Mouse (Mus musculus) common myeloid progenitor, adult 5-6 weeks (primary cell): ENCODE measurements around the gene Mafb. TPM values are rescaled to one million over a fixed set of nuclear protein-coding genes. Genes with fewer than 3 reads are reported as not detected.
A peak's percentile ranks its signal among the peaks of the same experiment; 100 is the strongest.

Source experiments
- ATAC-seq: replicated peaks from 2 replicates; pipeline ENCODE4 v1.8.0; 2016; ENCODE audit warnings: low read depth, mild to moderate bottlenecking, moderate TSS enrichment, inconsistent platforms; ENCODE audit not compliant: poor library complexity, severe bottlenecking
- total RNA-seq: library from RNA; stranded (forward); fragments of 200-1000, 187-1606 nt; gene quantifications from 2 replicates; pipeline ENCODE4 v1.2.3, GENCODE M21; 2017

The Mafb gene
- total RNA-seq, 1 experiment from 2014 or later = not detected

DNA sequence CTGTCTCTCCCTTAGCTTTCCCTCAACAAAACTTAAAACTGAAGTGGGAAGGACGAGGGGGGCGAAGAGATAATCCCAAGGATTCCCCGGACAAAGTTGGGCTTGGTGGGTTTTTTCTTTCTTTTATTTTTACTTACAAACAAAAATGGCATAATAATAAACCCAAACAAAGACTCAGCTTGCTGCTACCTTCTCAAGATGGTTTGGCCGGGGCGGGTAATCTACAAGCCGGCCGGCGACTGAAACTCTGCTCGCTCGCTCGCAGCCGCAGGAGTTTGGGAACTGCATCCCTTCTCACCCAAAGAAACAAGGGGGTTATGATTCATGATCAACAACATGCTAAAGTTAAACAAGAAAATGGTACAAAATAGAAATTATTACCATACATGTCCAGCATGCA lies 2.2 kb downstream of the Mafb start:
- no peak for ATAC-seq

DNA sequence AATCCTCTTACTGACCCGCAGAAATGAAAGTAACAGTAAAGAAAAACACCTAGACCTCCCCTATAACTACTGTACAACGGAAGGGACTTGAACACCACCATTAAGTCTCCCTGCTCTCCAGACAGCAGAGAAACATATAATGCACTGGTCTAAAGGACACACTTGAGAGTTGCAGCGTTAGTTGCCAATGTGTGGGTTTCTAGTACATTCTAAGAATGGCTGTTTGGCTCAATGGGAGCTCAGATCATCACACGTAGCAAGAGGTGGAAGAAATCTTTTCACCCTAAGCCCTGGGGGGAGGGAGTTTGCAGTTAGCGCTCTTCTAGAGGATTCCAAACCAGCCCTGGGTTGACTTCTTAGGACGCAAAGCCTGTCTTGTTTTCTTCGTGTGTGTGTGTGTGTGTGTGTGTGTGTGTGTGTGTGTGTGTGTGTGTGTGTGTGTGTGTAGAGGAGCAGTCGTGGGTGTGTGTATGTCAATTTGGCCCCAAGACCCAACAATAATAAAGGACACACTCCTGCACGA lies 2.7 kb downstream of the Mafb start:
- ATAC-seq = no peak

DNA sequence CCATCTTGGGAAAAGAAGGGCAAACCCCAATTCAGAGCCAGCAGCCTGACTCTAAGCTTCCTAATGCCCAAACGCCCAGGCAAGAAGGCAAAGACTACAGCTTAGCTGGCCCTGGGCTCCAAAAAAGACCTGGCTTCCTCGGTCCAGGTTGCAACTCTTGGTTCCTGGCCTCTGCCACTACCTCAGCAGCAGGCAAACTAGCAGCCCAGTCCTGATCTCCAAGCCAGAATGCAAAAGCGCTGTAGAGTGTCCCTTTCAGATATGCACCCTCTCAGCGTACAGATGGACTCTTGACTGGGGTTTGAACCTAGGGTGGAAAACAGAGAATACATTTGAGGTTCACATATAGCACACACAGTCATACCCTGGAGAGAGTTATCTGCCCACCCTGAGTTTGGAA lies 3.7 kb downstream of the Mafb start:
- ATAC-seq = no peak

DNA sequence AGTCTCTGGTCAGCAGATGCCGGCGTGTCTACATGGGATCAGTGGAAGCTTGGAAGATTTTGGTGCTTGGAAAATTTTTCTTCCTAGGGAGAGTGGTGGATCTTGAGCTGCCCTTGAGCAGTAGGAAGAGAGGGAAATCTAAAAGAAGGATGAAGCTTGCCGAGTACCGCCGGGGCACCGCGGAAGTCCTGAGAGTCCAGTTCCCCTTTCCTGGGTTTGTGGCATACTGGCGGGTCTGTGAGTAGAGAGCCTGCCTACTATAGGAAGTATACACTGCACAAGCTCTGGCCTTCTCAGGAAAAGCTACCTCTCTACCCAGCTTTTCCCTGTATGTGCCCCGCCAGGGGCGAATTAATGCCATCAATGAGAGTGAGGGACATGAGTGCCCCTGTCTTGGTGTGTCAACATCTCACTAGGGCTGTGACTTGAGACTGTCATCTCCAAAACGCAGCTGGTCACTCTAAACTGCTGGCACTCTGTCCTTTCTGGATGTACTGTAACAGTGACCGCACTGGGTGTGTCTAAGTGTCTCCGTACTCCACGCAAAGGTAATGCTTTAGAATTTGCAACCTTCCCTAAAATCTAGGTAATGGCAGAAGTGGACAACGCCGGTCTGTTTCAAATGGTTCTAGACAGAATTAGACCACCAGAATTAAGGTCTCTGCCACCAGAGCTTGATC lies 5.3 kb downstream of the Mafb start:
- peak; percentile 84 for ATAC-seq

DNA sequence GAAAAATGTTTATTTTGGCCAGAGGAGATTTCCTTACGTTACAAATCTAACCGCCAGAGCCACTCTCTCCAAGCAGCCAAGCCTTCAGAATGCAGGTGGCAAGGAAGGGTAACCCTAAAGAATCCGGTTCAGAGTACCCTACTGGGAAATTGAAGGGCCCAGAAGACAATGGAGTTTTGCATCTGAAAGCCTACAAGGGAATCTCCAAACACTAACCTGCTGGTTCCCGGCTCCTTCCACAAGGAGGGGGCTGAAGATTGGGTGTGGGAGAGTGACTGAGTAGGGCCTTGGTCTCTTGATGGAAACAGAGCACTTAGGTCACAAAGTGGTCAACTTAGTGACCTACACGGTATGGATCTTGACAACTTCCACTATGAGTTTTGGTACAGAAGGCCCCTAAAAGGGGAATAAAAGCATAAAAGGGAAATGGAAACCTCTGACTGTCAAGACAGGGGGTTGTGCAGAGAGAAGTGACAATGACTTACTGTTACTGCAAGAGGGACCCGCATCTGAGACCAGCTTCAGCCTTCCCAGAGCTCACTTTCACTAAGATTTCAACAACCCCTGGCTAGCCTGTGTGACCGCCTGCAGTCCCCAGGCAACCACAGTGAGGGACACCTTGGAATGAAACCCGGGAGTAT lies 6.5 kb downstream of the Mafb start:
- 0 out of 2 replicates have a peak, but pooled peaks have one; percentile 12 for ATAC-seq

DNA sequence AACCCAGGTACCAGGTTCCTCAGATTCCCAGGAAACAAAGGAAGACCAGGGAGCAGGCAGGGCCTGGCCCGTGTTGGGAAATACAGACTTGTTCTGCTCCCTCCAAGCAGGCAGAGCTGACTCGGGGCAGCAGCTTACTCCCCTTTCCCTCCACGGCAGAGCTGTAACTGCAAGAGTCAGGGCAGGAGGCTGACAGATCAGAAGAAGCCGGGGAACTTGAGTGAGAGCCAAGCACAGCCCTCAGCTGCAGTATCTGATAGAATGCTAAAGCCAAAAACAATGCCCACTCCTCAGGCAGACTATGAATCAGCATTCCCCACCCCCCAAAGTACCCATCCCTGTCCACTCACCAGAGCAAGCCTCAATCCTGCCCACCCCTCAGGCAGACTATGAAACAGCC lies 8.0 kb downstream of the Mafb start:
- no peak for ATAC-seq

DNA sequence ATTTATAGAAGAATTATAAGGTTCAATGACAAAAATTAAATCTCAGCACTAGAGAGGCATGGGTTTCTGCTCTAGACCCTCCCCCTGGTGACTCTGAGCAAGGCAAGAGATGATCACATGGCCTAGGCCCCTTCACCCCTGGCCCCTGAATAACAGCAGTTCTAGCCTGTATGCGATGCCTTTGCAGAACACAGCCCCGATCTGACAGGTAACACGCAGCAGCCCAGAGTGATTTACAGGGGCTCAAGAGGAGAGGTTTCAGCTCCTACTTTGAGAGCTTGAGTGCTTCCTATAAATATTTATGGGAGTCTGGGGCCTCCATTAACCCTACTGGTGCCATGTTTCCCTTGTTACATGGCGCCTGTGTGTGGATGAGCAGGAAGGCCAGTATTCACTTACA lies 9.4 kb downstream of the Mafb start:
- ATAC-seq = no peak

DNA sequence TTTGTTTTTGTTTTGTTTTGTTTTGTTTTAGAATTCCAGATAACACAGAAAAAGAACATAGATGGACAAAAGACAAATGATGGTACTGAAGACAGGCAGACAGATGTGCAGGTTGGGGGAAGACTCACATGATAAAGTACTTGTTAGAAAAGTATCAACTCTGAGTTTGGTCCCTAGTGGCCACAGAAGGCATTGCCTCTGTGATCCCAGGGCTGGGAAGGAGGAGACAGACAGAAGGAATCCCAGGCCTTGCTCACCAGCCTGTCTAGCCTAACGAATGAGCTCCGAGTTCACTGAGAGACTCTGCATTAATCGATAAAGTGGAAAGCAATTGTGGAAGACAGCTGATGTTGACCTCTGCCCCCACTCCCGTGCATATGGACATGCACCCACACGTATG lies 10.7 kb downstream of the Mafb start:
- no peak for ATAC-seq

DNA sequence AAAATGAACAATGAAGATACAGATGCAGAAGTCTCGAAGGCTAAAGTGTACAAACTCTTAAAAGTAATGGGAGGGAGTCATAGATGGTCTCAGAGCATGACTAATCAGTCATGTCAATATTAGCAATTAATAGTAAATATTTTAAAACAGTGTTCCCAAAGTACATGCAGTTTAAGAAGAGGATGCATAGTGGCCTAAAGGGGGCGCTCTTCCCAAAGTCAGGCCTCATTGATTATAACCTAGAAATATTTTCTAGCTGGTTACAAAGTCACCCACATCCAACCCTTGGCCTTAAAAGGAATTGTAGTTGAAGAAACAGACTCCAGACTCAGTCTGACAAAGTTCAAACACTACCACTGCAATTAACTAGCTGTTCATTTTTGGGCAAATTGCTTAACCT lies 12.5 kb downstream of the Mafb start:
- no peak for ATAC-seq

DNA sequence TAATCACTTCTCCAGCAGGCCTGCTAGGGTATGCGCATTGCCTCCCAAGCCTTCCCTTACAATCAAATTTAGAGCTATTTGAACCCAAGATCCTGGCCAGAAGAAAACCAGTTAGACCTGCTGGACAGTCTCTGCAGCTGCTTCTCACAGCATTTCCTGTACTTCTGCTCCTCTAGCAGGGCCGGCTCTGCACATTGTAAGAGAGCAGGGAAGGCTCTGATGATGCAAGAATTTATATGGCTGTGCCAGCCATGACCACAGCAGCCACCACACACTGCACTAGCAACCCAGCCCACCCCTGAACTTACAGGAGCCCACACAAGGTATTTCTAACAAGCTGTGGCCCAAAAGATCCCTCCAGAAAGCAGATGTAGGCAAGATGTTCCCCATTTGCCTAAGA lies 13.3 kb downstream of the Mafb start:
- peak; percentile 95 for ATAC-seq

DNA sequence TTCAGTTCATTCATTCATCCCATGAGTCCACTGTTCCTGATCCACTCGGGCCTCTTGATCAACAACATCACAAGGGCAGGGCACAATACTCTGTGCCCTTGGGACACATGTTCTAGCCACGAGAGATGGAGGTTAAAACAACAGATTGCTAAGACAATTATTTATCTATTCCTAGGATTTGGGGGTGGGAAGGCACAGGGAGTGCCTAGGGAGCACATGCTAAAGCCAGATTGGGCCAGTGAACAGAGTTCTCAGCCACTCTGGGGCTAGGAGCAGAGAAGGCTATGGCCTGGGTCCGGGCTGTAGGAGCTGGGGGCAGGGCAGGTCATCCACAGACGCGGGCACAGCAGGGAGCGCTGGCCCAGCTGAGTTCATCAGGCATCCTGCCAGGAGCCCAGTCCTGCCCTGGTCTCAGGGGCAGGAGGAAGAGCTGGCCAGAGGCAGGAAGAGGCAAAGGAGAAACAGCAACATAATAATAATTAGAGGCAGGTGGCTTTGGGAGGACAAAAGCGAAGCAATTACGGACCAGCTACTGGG lies 15.8 kb downstream of the Mafb start:
- ATAC-seq = no peak

DNA sequence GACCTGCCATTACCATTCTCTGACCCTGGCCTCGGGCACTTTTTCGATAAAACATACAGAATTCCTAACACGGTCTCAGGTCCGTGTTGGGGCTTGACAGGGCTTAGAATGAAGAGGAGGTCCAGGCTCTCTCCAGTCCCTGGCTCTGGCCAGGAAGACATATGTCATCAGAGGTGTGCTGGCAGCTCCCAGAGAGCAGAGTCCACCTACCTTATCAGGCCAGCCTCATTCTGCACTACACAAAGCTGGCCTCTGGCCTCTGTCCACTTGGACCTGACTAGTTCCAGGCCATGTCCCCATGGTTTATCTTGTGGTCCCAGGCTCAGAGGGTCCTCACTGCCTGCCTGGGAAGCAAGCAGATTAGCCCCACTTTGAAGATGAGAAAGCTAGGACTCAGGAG lies 17.3 kb downstream of the Mafb start:
- ATAC-seq = no peak

DNA sequence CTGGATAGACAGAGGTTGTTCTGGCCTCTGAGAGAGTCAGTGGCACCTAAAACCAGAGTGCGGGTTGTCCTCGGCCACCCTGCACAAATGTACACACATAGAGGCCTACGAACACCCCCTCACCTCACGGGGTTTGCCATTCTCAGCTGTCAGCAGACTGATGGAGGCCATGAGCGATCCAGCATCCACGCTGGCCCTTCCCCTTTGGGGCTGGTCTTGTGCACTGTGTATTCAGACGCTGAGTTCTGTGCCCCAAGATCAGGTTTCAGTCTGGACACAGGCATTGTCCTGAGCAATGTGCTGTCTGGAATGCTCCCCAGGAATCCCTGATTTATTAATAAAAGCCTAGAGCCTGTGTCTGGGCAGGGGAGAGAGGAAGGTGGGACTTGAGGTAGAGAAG lies 18.1 kb downstream of the Mafb start:
- ATAC-seq = no peak

DNA sequence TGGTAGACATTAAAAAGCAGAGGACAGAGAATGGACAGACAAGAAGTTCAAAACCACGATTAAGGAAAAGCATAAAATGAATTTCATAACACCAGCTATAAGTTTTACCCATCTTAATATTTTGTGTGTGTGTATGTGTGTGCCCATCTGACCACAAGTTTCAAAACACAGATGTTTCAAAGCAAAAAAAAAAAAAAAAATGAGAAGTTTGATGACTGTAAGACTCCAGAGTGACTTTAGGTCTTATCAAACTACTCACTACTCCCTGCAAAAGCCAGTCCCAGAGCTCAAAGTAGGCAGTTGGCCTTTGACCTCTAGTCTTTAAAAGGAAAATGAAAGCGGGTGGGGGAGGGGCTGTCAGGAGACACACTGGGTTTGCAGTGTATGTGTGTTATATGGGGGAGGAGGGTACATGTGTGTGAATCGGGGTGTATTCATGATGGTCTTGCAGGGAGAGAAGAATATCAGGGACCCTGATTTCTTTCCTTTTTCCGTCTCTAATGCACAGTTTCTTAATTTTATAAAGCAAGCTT lies 18.7 kb downstream of the Mafb start:
- ATAC-seq = peak; percentile 64

DNA sequence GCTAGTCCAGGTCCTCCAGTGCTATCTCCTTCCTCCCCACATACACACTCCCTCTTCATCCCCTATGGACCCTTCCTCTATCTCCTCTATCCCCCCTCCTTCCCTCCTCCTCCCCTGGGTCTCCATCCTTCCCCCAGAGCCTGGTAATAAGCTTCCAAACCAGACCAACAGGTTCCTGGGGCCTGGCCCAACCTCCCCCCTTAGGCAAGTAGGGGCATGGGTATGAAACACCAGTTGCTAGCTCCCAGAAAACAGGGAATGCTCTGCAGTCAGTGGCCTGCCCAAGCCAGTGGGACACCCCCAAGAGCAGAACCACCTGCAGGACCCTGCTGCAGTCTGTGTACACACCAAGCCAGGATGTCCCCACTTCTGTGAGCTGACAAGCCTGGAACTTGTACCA lies 21.2 kb downstream of the Mafb start:
- no peak for ATAC-seq

DNA sequence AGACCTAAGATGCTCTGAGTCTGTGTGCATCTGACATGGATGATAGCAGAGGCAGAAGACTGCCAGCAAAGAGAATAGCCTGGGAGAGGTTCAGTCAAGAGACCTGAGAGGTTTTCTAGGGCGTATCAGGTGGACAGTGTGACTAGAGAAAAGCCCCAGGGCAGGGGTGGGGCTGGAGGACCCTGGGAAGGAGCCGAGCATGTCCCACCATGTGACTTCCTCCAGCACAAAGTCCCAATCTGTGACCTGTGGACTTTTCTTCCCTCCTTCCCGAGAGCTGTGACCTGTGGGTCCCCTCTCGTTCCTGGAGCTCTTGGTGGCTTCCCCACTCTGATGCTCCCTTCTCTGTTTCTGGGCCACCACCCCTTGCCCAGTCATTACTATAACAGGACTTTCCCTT lies 26.7 kb downstream of the Mafb start:
- ATAC-seq = no peak

DNA sequence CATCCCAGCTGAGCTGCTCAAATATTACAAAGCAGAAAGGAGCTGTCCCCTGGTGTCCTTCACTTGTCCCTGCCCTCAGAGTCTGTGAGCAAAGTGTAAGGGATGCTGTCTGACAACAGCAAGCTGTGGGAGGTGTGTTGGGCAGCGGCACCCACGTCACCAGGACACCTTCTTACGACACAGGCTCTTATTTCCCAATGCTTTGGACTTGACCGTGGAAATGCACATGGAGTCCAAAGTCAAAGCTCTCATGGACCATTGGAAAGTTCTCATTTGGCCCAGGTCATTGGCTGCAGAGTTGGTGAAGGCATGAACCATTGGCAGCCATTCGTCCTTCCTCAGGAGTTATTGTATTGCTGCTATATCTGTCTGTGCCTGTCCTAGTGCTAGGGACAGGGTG lies 27.3 kb downstream of the Mafb start:
- ATAC-seq = no peak

DNA sequence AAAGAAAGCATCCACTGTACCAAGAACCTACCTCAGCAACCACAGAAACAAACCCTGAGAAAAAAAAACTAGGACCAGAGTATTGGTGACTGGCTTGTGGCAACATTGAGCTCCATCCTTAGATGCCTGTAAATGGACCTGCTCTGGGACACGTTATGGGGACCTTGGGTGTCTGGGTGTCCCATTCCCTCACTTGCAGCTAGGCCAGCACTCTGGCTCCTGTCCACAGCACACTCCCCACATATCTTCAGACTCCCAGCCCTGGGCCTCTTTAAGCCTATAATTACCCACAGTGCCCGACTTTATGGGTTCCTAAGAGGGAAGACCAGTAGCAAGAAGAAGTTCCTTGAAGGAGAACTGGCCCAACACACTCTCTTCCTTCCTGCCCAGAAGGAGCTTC lies 30.8 kb downstream of the Mafb start:
- ATAC-seq = 0 out of 2 replicates have a peak, but pooled peaks have one; percentile 1

DNA sequence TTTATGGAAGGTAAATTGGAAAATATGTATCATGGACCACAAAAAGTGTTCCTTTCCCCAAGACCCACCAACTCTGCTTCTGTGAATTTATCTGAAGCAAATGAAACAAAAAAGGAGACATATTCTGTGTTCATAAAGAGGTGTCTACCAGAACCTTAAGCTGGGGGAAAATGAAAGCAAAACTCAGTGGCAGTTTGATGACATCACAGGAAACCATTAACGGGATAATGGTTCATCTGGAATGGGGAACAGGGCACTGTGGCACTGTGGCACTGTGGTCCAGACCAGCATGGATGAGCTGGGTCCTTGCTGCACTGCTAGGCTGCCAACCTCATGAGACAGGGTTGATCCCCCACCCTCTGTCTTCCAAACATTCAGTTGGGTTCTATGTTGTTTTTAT lies 31.8 kb downstream of the Mafb start:
- ATAC-seq = peak; percentile 86

DNA sequence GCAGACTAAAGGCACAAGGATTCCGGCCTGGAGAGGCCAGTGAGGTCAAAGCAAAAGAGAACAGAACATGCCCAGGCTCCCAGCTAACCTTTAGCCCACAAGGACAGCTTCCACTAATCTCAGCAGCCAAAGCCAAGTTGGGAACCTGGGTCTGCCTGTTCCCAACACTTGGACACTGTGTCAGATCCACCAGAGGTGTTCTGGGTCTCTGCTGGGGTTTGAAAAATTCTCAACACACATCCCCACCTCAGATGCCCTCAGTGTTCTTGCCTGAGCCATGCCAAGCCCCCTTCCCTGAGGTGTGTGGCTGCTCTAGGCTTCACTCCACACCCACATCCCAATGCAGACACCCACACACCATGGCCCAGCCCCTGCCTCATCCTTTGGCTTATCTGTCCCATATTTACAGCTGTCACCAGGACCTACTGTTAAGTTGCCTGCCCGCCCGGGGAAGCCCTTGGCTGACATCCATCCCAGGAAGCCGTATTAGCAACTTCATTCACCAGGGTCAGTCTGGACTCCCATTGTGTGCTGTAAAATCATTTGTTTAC lies 32.7 kb downstream of the Mafb start, which contains the start of gene Gm826:
Gene Gm826, minus strand, starts transcription at position 52 of the 551 bp plus-strand sequence.
- ATAC-seq = no peak
